Mouse (Mus musculus) myocyte (in vitro differentiated cells): ENCODE measurements around the gene Meaf6.

Source experiments
- CEBPB ChIP-seq: IDR thresholded peaks from 2 replicates; pipeline ENCODE4 v1.6.1; 2011; ENCODE audit warnings: mild to moderate bottlenecking, moderate library complexity; ENCODE audit not compliant: poor library complexity, insufficient read depth, severe bottlenecking
- E2F4 ChIP-seq: IDR thresholded peaks from one replicate; pipeline ENCODE4 v1.6.1; 2011; ENCODE audit warnings: mild to moderate bottlenecking, control low read depth, moderate library complexity; ENCODE audit not compliant: insufficient read depth
- MAX ChIP-seq: IDR thresholded peaks from one replicate; pipeline ENCODE4 v1.6.1; 2011; ENCODE audit warnings: low read depth, mild to moderate bottlenecking, control low read depth
- MYOD1 ChIP-seq, 3 experiments: IDR thresholded peaks; one replicate each; pipeline ENCODE4 v1.6.1; 2011; ENCODE audit warnings: control low read depth in 2 of 3, low read depth in 2 of 3, mild to moderate bottlenecking in 2 of 3, moderate library complexity in 1 of 3; ENCODE audit not compliant: insufficient read length in 2 of 3, control insufficient read depth in 1 of 3
- MYOG ChIP-seq, 3 experiments: IDR thresholded peaks; one replicate each; pipeline ENCODE4 v1.6.1; 2011; ENCODE audit warnings: control low read depth in 2 of 3, low read depth in 2 of 3, mild to moderate bottlenecking in 2 of 3; ENCODE audit not compliant: insufficient read length in 2 of 3, control insufficient read depth in 1 of 3, insufficient read depth in 1 of 3
- POLR2A ChIP-seq: IDR thresholded peaks from one replicate; pipeline ENCODE4 v1.6.1; 2011; ENCODE audit warnings: low read depth, mild to moderate bottlenecking, control low read depth, moderate library complexity; ENCODE audit not compliant: insufficient read length
- TCF12 ChIP-seq: IDR thresholded peaks from one replicate; pipeline ENCODE4 v1.6.1; 2011; ENCODE audit warnings: mild to moderate bottlenecking, control low read depth; ENCODE audit not compliant: poor library complexity, insufficient read depth, severe bottlenecking
- USF1 ChIP-seq: IDR thresholded peaks from one replicate; pipeline ENCODE4 v1.6.1; 2011; ENCODE audit warnings: low read depth, mild to moderate bottlenecking, control low read depth, moderate library complexity

- TF ChIP-seq POLR2A = no peak
- no peak for TF ChIP-seq USF1
- no peak for TF ChIP-seq MYOG (IDR thresholded peaks at IDR 0.05; ENCODE audit: control insufficient read depth in 1 of 3, insufficient read depth in 1 of 3, insufficient read length in 2 of 3, low read depth in 2 of 3)
- no peak for TF ChIP-seq CEBPB
- no peak for TF ChIP-seq TCF12
- no peak for TF ChIP-seq MAX
- no peak for TF ChIP-seq E2F4
- no peak for TF ChIP-seq MYOD1 (IDR thresholded peaks at IDR 0.05; ENCODE audit: control insufficient read depth in 1 of 3, insufficient read length in 2 of 3, low read depth in 2 of 3)
These were observed 27.7 kb upstream of the Meaf6 start for GRCm38 (mm10) chr4:125057273-125057672.
